Mouse (Mus musculus): ENCODE data around the gene Smpd1.

- no peak for TF ChIP-seq CTCF (IDR thresholded peaks at IDR 0.05; ENCODE audit: control insufficient read depth, insufficient read depth, insufficient replicate concordance, low read depth, low read length)
- no peak for TF ChIP-seq POLR2A (IDR thresholded peaks at IDR 0.05; ENCODE audit: control insufficient read depth, low read depth, low read length)
These were observed 44.0 kb upstream of the Smpd1 start for GRCm38 (mm10) chr7:105510143-105510542.

Data from testis, adult 2 months (tissue).